Mouse (Mus musculus): ENCODE data around the gene Tent5c. TPM values are rescaled to one million over a fixed set of nuclear protein-coding genes. Genes with fewer than 3 reads are reported as not detected.

Gene Tent5c
- polyA plus RNA-seq, 1 experiment = 55.0 TPM

DNA sequence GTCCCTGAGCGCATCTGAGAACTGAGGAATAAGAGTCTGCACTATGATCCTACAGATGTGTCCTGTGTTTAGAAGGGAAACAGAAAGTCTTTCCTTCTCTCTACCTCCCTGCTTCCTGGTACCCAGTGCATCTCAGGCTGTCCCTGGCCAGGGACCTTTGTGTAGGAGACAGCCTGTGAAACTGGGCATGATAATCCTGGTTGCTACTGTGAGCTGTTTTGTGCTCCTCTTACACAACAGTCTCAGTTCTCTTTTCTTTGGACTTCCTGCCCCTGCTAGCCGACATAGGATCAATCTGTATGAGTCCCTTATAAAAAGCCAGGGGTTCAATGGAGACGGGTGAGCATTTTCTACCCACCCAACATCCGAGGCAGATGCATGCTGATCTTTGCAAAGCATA lies 57.4 kb downstream of the Tent5c start:
- Histone ChIP-seq H3K4me3 (ENCODE audit: extremely low read depth, insufficient read depth, insufficient read length) (no peak overlapping the region), H3K27ac (ENCODE audit: insufficient read depth, low read length) (no peak overlapping the region), H3K27me3 (ENCODE audit: control insufficient read depth, insufficient read depth, low read length) (no peaks in the 10 kb centered on the region), H3K4me1 (ENCODE audit: control insufficient read depth, insufficient read depth, insufficient read length) (peaks cover 3% of the 10 kb centered on the region; the same call in 1 of the 2 replicates), H3K36me3 (ENCODE audit: control insufficient read depth, insufficient read depth, low read length) (no peaks in the 10 kb centered on the region)
- no peak for DNase-seq (ENCODE audit: low read depth in 1 of 2, low spot score in 2 of 2)
- no peak for TF ChIP-seq POLR2A (IDR thresholded peaks at IDR 0.05; ENCODE audit: low read depth, low read length)
- no peak for TF ChIP-seq CTCF (IDR thresholded peaks at IDR 0.05; ENCODE audit: extremely low read depth, insufficient read depth, insufficient read length, insufficient replicate concordance)
- 58% methylated on average over 4 of the region's 4 CpGs for WGBS

- 85% methylated on average over 1 of the region's 1 CpGs for WGBS
- no peak overlapping the region for H3K27ac ChIP-seq (ENCODE audit: insufficient read depth, low read length)
Observed at GRCm38 (mm10) chr3:100430731-100431130, 58.4 kb downstream of the Tent5c start.

GRCm38 (mm10) chr3:100430101-100430500 lies 59.0 kb downstream of the Tent5c start:
- no peak overlapping the region for H3K27ac ChIP-seq (ENCODE audit: insufficient read depth, low read length)
- TF ChIP-seq CTCF (IDR thresholded peaks at IDR 0.05; ENCODE audit: extremely low read depth, insufficient read depth, insufficient read length, insufficient replicate concordance) (no peak), POLR2A (IDR thresholded peaks at IDR 0.05; ENCODE audit: low read depth, low read length) (no peak)
- no peaks in the 10 kb centered on the region for H3K36me3 ChIP-seq (ENCODE audit: control insufficient read depth, insufficient read depth, low read length)
- no peak for DNase-seq (ENCODE audit: low read depth in 1 of 2, low spot score in 2 of 2)
- H3K4me1 ChIP-seq (ENCODE audit: control insufficient read depth, insufficient read depth, insufficient read length) = no peaks in the 10 kb centered on the region
- WGBS = 81% methylated on average over 5 of the region's 5 CpGs
- no peaks in the 10 kb centered on the region for H3K27me3 ChIP-seq (ENCODE audit: control insufficient read depth, insufficient read depth, low read length)
- H3K4me3 ChIP-seq (ENCODE audit: extremely low read depth, insufficient read depth, insufficient read length) = no peak overlapping the region

More at GRCm38 (mm10) chr3:100430731-100431130, 58.4 kb downstream of the Tent5c start:
- Histone ChIP-seq H3K4me3 (ENCODE audit: extremely low read depth, insufficient read depth, insufficient read length) (no peak overlapping the region), H3K36me3 (ENCODE audit: control insufficient read depth, insufficient read depth, low read length) (no peaks in the 10 kb centered on the region), H3K27me3 (ENCODE audit: control insufficient read depth, insufficient read depth, low read length) (no peaks in the 10 kb centered on the region), H3K4me1 (ENCODE audit: control insufficient read depth, insufficient read depth, insufficient read length) (no peaks in the 10 kb centered on the region)
- TF ChIP-seq CTCF (IDR thresholded peaks at IDR 0.05; ENCODE audit: extremely low read depth, insufficient read depth, insufficient read length, insufficient replicate concordance) (no peak), POLR2A (IDR thresholded peaks at IDR 0.05; ENCODE audit: low read depth, low read length) (no peak)
- DNase-seq (ENCODE audit: low read depth in 1 of 2, low spot score in 2 of 2) = no peak

- Histone ChIP-seq H3K36me3 (ENCODE audit: control insufficient read depth, insufficient read depth, low read length) (no peaks in the 10 kb centered on the region), H3K27me3 (ENCODE audit: control insufficient read depth, insufficient read depth, low read length) (no peaks in the 10 kb centered on the region), H3K4me3 (ENCODE audit: extremely low read depth, insufficient read depth, insufficient read length) (no peak overlapping the region), H3K4me1 (ENCODE audit: control insufficient read depth, insufficient read depth, insufficient read length) (no peaks in the 10 kb centered on the region), H3K27ac (ENCODE audit: insufficient read depth, low read length) (peak overlapping the region; percentile 25; the same call in 1 of the 2 replicates)
- 61% methylated on average over 4 of the region's 4 CpGs for WGBS
- DNase-seq (ENCODE audit: low read depth in 1 of 2, low spot score in 2 of 2) = no peak
- TF ChIP-seq POLR2A (IDR thresholded peaks at IDR 0.05; ENCODE audit: low read depth, low read length) (no peak), CTCF (IDR thresholded peaks at IDR 0.05; ENCODE audit: extremely low read depth, insufficient read depth, insufficient read length, insufficient replicate concordance) (no peak)
Observed at GRCm38 (mm10) chr3:100429667-100430066, 59.5 kb downstream of the Tent5c start.

- DNase-seq (ENCODE audit: low read depth in 1 of 2, low spot score in 2 of 2) = no peak
- Histone ChIP-seq H3K27me3 (ENCODE audit: control insufficient read depth, insufficient read depth, low read length) (no peaks in the 10 kb centered on the region), H3K27ac (ENCODE audit: insufficient read depth, low read length) (no peak overlapping the region), H3K36me3 (ENCODE audit: control insufficient read depth, insufficient read depth, low read length) (no peaks in the 10 kb centered on the region), H3K4me3 (ENCODE audit: extremely low read depth, insufficient read depth, insufficient read length) (no peak overlapping the region), H3K4me1 (ENCODE audit: control insufficient read depth, insufficient read depth, insufficient read length) (no peaks in the 10 kb centered on the region)
- TF ChIP-seq POLR2A (IDR thresholded peaks at IDR 0.05; ENCODE audit: low read depth, low read length) = no peak
- WGBS = 86% methylated on average over 6 of the region's 6 CpGs
Observed at GRCm38 (mm10) chr3:100427548-100427947, 61.6 kb downstream of the Tent5c start.

DNA sequence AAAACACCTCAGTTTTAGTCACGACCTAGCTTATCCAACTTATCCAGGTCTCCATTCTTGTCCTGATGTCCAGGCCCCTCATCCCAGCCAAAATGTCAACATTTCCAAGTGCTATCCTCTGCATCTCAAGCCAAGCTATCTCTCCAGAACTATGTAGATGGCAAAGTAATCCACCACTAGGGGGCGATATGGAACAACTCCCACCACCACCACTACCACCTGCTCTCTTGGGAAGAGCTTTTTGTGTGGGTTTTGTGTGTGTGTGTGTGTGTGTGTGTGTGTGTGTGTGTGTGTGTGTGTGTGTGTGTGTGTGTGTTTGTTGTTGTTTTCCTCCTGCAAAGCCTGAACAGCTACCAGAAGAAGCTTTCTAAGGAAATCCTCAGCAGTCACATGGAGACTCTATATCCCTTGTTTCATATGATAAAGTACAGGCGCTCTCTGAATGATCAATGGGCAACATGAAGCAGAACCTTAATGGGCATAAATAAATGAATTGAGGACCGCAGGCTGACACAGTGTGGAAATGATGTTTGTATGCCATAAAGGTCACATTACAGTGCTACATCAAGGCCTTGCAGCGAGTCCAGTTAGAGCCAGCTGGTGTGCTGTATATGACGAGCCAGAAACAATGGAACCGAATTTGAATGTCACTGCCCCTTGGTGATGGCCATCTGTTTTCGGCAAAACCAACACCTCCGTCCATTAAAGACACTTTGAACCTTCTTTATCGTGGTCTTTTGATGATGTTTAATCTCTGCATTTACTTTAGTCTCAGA lies 66.5 kb downstream of the Tent5c start:
- Histone ChIP-seq H3K36me3 (ENCODE audit: control insufficient read depth, insufficient read depth, low read length) (no peaks in the 10 kb centered on the region), H3K4me3 (ENCODE audit: extremely low read depth, insufficient read depth, insufficient read length) (no peak overlapping the region), H3K4me1 (ENCODE audit: control insufficient read depth, insufficient read depth, insufficient read length) (no peaks in the 10 kb centered on the region), H3K27ac (ENCODE audit: insufficient read depth, low read length) (no peak overlapping the region), H3K27me3 (ENCODE audit: control insufficient read depth, insufficient read depth, low read length) (no peaks in the 10 kb centered on the region)
- 74% methylated on average over 10 of the region's 10 CpGs for WGBS
- DNase-seq (ENCODE audit: low read depth in 1 of 2, low spot score in 2 of 2) = peak in 1 of 2 experiments; percentile 48
- peak; percentile 36; the same call in 1 of the 2 replicates for TF ChIP-seq CTCF (IDR thresholded peaks at IDR 0.05; ENCODE audit: extremely low read depth, insufficient read depth, insufficient read length, insufficient replicate concordance)
- TF ChIP-seq POLR2A (IDR thresholded peaks at IDR 0.05; ENCODE audit: low read depth, low read length) = no peak

DNA sequence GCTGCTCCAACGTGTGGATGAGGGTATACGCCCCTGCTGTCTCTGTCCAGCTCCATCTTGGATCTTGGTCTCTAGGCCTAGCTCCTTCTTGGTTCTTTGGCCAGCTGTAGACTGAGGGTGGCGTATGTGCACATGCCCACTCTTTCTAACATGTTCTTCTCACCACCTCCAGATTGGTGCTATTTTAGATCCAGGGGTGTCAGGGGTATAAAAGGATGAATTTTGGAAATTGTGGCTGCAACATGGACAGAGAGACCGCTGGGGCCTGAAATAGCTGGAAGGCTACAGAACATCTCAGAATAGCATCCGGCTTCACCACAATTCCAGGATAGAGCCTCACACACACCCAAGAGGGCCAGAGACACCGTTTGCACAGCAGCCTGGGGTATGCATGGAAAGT lies 67.8 kb downstream of the Tent5c start:
- Histone ChIP-seq H3K36me3 (ENCODE audit: control insufficient read depth, insufficient read depth, low read length) (no peaks in the 10 kb centered on the region), H3K27ac (ENCODE audit: insufficient read depth, low read length) (no peak overlapping the region), H3K4me1 (ENCODE audit: control insufficient read depth, insufficient read depth, insufficient read length) (no peaks in the 10 kb centered on the region), H3K27me3 (ENCODE audit: control insufficient read depth, insufficient read depth, low read length) (no peaks in the 10 kb centered on the region), H3K4me3 (ENCODE audit: extremely low read depth, insufficient read depth, insufficient read length) (no peak overlapping the region)
- no peak for TF ChIP-seq CTCF (IDR thresholded peaks at IDR 0.05; ENCODE audit: extremely low read depth, insufficient read depth, insufficient read length, insufficient replicate concordance)
- TF ChIP-seq POLR2A (IDR thresholded peaks at IDR 0.05; ENCODE audit: low read depth, low read length) = no peak
- no peak for DNase-seq (ENCODE audit: low read depth in 1 of 2, low spot score in 2 of 2)
- whole genome bisulfite sequencing = 80% methylated on average over 6 of the region's 6 CpGs

All from spleen, adult 2 months (tissue).